13 mouse cellular contexts compared by ENCODE assay signal in the genomic region with DNA sequence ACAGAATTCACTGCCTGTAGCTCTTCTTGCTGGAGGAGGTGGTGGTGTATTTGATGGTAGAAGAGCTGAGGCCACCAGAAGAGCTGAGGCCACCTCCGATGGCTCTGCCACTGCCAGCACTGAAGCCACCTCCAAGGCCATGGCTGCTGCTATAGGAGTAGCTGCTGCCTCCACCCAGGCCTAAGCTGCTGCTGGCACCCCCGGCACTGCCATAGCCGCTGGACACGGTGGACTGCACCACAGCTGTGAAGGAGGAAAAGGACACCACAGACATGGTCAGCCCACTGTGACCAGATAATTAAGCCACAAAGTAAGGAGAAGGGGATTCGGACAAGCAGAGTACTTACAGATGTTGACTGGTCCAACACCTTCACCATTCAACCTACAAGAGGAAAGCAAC. TPM values are rescaled to one million over a fixed set of nuclear protein-coding genes. Genes with fewer than 3 reads are reported as not detected.
"Had no signal": no experiment of that assay in that cellular context is flagged by ENCODE, and none has a peak within 500 bp of the region (broad histone marks: within the 10 kb centered on the region; RNA-seq: fewer than 3 reads in every experiment).

No protein-coding gene starts in this region.

RNA-seq across cellular contexts. Expression of gene Krt6a, which starts 3.6 kb away (rescaled TPM):
- polyA plus RNA-seq: neural tube, embryonic 13.5 days; neural tube, embryonic 14.5 days; small intestine, adult 2 months; spleen, adult 2 months had no signal

RNA-seq across cellular contexts. Expression of gene Krt6b, which starts 10.4 kb away (rescaled TPM):
- polyA plus RNA-seq: neural tube, embryonic 12.5 days; neural tube, embryonic 13.5 days; neural tube, embryonic 14.5 days; neural tube, embryonic 15.5 days; spleen, adult 2 months; stomach, embryonic 14.5 days; urinary bladder, adult 2 months had no signal

RNA-seq across cellular contexts. Expression of gene Krt5, which starts 22.2 kb away (rescaled TPM):
- polyA plus RNA-seq: neural tube, embryonic 14.5 days; spleen, adult 2 months had no signal

RNA-seq across cellular contexts. Expression of gene Gm5478, which starts 43.3 kb away (rescaled TPM):
- polyA plus RNA-seq: neural tube, embryonic 12.5 days; neural tube, embryonic 13.5 days; neural tube, embryonic 14.5 days; neural tube, embryonic 15.5 days; small intestine, adult 2 months; spleen, adult 2 months; stomach, embryonic 14.5 days; stomach, embryonic 16.5 days; stomach, postnatal 0 days; thymus, adult 2 months; thymus, postnatal 0 days; urinary bladder, adult 2 months had no signal

RNA-seq across cellular contexts. Expression of gene Krt71, which starts 52.4 kb away (rescaled TPM):
- polyA plus RNA-seq: neural tube, embryonic 12.5 days; neural tube, embryonic 13.5 days; small intestine, adult 2 months; spleen, adult 2 months; stomach, embryonic 14.5 days; stomach, embryonic 15.5 days; stomach, embryonic 16.5 days; stomach, postnatal 0 days; urinary bladder, adult 2 months had no signal
